Mouse (Mus musculus) MN1 (cell line): ENCODE data around the gene Tmtc2.

Source experiments
- DNase-seq: peaks from one replicate; pipeline ENCODE4 v3.0.0-alpha.2; 2016; ENCODE audit warnings: low spot score

Gene Tmtc2

GRCm38 (mm10) chr10:105165291-105165690 lies 409.0 kb downstream of the Tmtc2 start:
- no peak for DNase-seq

DNA sequence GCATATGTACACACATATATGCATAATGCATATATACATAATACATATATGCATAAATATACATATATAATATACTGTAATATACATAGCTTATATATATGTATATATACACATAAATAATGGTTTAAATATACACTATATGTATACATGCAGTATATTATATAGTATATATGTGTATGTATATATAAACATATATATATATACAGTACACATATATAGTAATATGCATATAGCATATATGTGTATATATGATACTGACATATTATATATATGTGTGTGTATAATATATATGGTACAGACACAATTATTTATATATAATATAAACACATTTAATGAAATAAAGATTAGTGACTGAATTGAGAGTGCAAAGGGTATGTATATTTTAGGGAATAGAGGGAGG lies 420.5 kb downstream of the Tmtc2 start:
- no peak for DNase-seq

DNA sequence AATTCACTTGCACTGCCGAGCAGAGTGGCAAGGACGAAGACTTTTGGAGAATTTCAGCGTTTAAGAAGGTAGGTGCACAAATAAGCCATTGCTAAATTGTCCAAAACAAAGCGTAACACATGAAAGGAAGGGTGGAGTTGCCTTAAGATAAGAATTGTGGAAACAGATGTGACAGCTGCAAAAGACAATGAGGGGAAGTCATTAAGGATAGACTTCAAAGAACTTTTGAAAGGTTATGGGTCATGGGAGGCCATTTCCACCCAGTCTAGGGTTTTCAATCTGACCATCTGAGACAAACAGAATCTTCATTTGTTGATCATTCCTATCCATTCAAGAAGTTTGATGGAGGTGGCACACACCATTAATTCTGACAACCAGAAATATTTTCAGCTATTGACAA lies 429.9 kb downstream of the Tmtc2 start:
- DNase-seq, result no peak

DNA sequence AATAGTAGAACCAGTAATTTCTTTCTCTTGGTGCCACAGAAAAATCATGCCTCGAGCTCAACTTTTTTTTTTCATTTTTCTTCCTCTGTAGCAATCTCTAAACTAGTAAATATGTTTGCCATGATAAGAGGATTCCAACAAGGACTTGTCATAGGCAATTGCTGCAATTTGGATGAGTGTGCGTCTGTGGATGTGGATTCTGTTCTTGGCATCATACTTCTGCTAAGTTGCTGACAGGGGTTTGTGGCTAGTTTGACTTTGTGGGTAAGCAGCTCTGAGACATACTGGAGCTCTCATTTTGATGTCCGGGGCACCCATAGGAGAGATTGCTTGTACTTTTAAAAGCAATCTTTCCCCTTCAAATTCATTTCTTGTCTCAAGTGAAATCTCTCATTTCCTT lies 432.1 kb downstream of the Tmtc2 start:
- no peak for DNase-seq
